Mouse (Mus musculus): ENCODE measurements at regions not wholly inside any gene's neighbourhood (a gene's known extent, or its start where the extent isn't known, plus 50 kb on each side); places are given as distances from the start of the nearest gene placed in this dataset.

DNA sequence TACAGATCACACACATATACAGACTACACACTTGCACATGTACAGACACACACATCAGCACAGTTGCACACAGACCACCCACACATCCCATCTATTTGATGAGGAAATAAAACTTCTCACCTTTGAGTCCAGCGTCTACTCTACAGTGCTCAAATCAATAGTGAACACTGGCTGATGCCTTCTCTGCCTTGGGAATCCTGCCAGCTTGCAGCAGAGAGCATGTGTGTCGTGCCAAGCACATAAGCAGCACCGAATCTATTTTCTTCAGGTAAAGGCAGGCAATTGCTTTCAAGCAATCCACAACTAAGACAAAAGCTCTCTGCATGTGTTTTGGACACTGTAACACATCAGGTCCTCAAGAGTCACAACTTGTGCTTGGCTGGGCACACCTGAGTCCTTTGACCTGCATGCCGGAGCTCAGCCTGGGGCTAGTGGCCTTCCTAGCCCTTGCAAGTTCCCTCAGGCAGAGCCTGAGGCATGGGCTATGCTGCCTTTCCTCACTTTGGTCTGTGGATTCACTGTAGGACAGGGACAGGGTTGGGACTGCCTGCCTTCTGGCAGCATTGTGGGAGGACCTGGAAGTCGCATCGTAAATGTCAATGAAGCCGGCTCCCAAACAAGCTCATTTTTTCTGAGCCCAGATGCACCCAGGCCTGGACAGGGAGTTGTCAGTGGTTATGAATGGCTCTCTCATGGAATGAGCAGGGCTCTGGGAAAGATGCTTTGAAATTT, 353.5 kb downstream of the Mroh4 start:
- TF ChIP-seq CTCF (IDR thresholded peaks at IDR 0.05) (no peak), POLR2A (IDR thresholded peaks at IDR 0.05; ENCODE audit: insufficient read depth, low read depth, low read length) (no peak)

Measured in heart, adult 2 months (tissue).